Mouse (Mus musculus) spleen, adult 2 months (tissue): ENCODE data around the gene Tenm2. TPM values are rescaled to one million over a fixed set of nuclear protein-coding genes. Genes with fewer than 3 reads are reported as not detected.

ENCODE experiments used
- DNase-seq, 2 experiments: peaks; one replicate each; pipeline versions ENCODE4 v3.0.0 to v3.0.0-alpha.2; 2012 to 2021; ENCODE audit warnings: low spot score in 2 of 2, low read depth in 1 of 2
- H3K27ac ChIP-seq: fragments of 200-500 bp; 2 replicates; pipeline ENCODE4 v1.5.1; 2012; ENCODE audit warnings: low read length, inconsistent platforms; ENCODE audit not compliant: insufficient read depth
- H3K27me3 ChIP-seq: fragments of 200-500 bp; 2 replicates; pipeline ENCODE4 v1.6.1; 2012; ENCODE audit warnings: mild to moderate bottlenecking, moderate library complexity, low read length, inconsistent platforms; ENCODE audit not compliant: control insufficient read depth, insufficient read depth
- H3K36me3 ChIP-seq: fragments of 200-500 bp; 2 replicates; pipeline ENCODE4 v1.6.1; 2012; ENCODE audit warnings: mild to moderate bottlenecking, low read length, inconsistent platforms; ENCODE audit not compliant: control insufficient read depth, insufficient read depth
- H3K4me1 ChIP-seq: fragments of 200-500 bp; 2 replicates; pipeline ENCODE4 v1.6.1; 2011; ENCODE audit warnings: inconsistent platforms; ENCODE audit not compliant: control insufficient read depth, insufficient read depth, insufficient read length
- H3K4me3 ChIP-seq: fragments of 200-500 bp; 2 replicates; pipeline ENCODE4 v1.5.1; 2011; ENCODE audit warnings: mild to moderate bottlenecking, inconsistent platforms; ENCODE audit not compliant: insufficient read depth, insufficient read length; ENCODE audit errors: extremely low read depth
- CTCF ChIP-seq: fragments of 200-500 bp; IDR thresholded peaks from 2 replicates; pipeline ENCODE4 v1.5.1; 2011; ENCODE audit warnings: mild to moderate bottlenecking, inconsistent platforms; ENCODE audit not compliant: insufficient read depth, insufficient read length, insufficient replicate concordance; ENCODE audit errors: extremely low read depth
- POLR2A ChIP-seq: fragments of 200-500 bp; IDR thresholded peaks from 2 replicates; pipeline ENCODE4 v1.6.1; 2011; ENCODE audit warnings: low read depth, low read length, inconsistent platforms
- WGBS: fragments of 180-500 bp; shearing (Covaris S2); methylation state at CpG from one replicate; pipeline ENCODE4 v1.1.7; 2018; 5-methylcytosine and 5-hydroxymethylcytosine counted together
- polyA plus RNA-seq: library from polyadenylated mRNA; depleted of rRNA; stranded (reverse); fragments of >200 nt; gene quantifications from 2 replicates; pipeline ENCODE4 v1.2.3, GENCODE M21; 2012

Gene Tenm2
- polyA plus RNA-seq, 1 experiment: 0.06 TPM

DNA sequence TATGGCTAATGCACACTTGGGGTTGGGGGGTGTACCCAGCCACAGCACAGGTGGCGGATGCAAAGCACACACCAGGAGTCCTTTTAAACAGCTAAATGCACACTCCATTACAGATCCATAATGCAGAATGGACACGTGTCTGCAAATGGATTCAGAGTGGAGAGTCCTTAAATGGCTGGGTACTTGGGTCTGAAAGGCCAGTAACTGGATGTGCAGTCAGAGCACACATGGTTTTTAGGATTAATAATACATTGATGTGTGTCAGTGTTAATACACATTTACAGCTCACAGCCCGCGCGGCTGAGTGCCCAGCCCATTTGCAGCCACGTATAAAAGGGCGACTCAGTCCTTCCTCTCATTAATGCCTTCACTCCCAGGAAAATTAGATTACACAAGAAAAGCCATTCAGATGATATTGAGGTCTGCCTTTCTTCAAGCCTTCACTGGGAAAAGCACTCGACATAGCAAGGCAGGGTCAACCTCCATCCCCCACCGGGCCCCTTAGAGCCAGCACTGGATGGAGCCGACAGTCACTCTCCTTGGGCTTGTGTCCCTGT lies 1073.9 kb downstream of the Tenm2 start:
- Histone ChIP-seq H3K4me1 (no peaks in the 10 kb centered on the region), H3K27me3 (no peaks in the 10 kb centered on the region), H3K27ac (no peak overlapping the region), H3K36me3 (no peaks in the 10 kb centered on the region), H3K4me3 (no peak overlapping the region)
- 91% methylated on average over 10 of the region's 10 CpGs for WGBS
- no peak for TF ChIP-seq CTCF
- TF ChIP-seq POLR2A: no peak
- DNase-seq: no peak

DNA sequence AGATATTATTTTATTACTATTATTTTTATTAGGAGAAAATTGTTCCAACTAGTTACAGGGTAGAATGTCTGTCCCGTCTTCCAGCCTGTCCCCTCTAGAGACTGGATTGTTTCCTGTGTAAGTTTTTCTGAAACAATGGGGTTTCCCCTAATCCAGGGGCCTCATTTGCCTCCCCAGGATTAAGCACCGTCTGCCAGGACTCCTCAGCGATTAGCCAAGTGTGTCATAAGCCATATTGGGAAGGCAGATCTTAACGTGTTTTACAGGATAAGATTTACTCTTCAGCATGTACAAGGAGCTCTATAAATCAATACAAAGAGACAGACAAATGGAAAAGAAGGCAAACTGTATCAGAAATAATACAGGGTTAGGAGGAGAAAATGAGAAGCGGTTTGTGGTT lies 1082.3 kb downstream of the Tenm2 start:
- TF ChIP-seq POLR2A (no peak), CTCF (no peak)
- 44% methylated on average over 5 of the region's 5 CpGs for whole genome bisulfite sequencing
- Histone ChIP-seq H3K27me3 (no peaks in the 10 kb centered on the region), H3K27ac (no peak overlapping the region), H3K4me1 (no peaks in the 10 kb centered on the region), H3K4me3 (no peak overlapping the region), H3K36me3 (no peaks in the 10 kb centered on the region)
- no peak for DNase-seq

DNA sequence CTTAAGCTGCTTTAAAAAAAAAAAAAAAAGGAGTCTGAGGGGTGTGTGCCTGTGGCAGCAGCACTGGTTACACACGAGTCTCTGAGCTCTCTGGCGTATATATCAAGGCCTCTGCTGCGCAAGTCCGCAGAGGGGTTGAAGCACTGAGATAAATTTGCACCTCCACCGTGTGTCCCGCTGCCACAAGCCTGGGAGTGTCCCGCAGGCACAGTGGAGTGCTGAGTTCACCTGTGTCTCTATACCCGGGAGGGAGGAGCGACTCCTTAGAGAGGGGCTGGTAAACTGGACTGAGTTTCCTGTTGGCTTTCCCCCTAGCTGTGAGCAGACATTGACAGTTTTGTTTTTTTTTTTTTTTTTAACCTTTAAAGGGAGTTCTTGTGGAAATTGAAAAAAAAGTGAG lies 1082.8 kb downstream of the Tenm2 start:
- no peaks in the 10 kb centered on the region for H3K4me1 ChIP-seq
- WGBS: 21% methylated on average over 9 of the region's 9 CpGs
- no peak for DNase-seq
- no peaks in the 10 kb centered on the region for H3K27me3 ChIP-seq
- H3K4me3 ChIP-seq: no peak overlapping the region
- no peaks in the 10 kb centered on the region for H3K36me3 ChIP-seq
- no peak overlapping the region for H3K27ac ChIP-seq
- TF ChIP-seq CTCF (no peak), POLR2A (no peak)

DNA sequence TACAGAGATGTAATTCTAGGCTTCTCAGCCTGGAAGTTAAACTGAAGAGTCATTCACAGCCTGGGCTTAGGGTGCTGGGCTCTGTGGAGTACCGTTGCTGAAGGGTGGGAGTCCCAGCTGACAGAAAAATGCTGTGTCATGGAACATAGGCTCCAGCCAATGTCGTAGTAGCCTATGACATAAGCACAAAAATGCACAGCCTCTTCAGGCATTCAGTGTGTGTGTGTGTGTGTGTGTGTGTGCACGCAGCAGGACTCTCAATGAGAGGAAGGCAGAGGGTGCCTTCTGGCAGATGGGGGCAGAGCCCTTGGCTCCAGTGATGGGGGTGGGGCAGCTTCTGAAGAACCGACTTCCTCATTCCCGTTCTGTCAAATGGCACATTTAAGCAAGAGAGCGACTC lies 1083.5 kb downstream of the Tenm2 start:
- H3K36me3 ChIP-seq: no peaks in the 10 kb centered on the region
- WGBS: 3% methylated on average over 6 of the region's 6 CpGs

DNA sequence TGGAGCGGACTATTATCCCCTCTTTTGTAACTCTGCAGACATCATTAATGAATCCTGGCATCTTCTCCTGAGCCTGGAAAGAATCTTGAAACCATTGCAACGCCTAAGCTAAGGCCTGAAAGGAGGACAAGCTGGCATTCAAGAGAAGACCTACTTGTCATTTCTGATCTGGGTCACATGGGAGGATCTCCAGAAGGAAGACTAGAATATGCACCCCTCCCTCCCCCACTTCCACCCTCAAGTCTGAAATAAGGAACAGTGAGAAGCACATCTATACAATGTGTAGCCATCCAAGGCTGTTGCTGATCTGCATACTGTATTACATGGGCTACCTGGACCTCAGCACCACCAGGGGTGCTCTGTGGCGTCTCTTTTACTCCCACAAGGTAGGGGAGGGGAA lies 1086.7 kb downstream of the Tenm2 start:
- DNase-seq: no peak
- H3K4me3 ChIP-seq: no peak overlapping the region
- H3K4me1 ChIP-seq: no peaks in the 10 kb centered on the region
- WGBS: 78% methylated on average over 3 of the region's 3 CpGs
- TF ChIP-seq POLR2A (no peak), CTCF (no peak)
- H3K36me3 ChIP-seq: no peaks in the 10 kb centered on the region
- H3K27ac ChIP-seq: no peak overlapping the region
- H3K27me3 ChIP-seq: no peaks in the 10 kb centered on the region

More for the DNA sequence above, 1083.5 kb downstream of the Tenm2 start:
- H3K27ac ChIP-seq: no peak overlapping the region
- H3K4me3 ChIP-seq: no peak overlapping the region
- TF ChIP-seq POLR2A (no peak), CTCF (no peak)
- H3K27me3 ChIP-seq: no peaks in the 10 kb centered on the region
- H3K4me1 ChIP-seq: no peaks in the 10 kb centered on the region
- DNase-seq: no peak

DNA sequence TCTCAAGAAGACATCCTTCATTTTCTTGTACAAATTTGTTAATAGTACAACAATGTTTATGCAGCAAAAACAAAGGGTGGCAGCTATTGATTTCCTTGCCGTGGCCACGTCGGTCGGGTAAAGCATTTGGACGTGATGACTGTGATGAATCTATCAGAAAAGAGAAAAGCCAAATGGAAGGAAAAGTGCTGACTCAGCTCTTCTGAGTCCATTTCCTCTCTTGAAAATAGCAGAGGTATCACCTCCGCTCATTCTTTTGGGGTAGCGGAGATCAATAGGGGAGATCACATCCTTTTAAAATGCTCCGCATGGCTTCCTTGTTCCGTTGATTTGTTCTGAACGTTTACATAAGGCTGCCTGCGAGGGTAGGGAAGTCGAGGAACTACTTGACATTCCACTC lies 1090.7 kb downstream of the Tenm2 start:
- WGBS: 73% methylated on average over 12 of the region's 12 CpGs
- TF ChIP-seq POLR2A (no peak), CTCF (no peak)
- no peak overlapping the region for H3K27ac ChIP-seq
- H3K36me3 ChIP-seq: no peaks in the 10 kb centered on the region
- no peaks in the 10 kb centered on the region for H3K4me1 ChIP-seq
- no peak overlapping the region for H3K4me3 ChIP-seq
- DNase-seq: no peak
- H3K27me3 ChIP-seq: no peaks in the 10 kb centered on the region

DNA sequence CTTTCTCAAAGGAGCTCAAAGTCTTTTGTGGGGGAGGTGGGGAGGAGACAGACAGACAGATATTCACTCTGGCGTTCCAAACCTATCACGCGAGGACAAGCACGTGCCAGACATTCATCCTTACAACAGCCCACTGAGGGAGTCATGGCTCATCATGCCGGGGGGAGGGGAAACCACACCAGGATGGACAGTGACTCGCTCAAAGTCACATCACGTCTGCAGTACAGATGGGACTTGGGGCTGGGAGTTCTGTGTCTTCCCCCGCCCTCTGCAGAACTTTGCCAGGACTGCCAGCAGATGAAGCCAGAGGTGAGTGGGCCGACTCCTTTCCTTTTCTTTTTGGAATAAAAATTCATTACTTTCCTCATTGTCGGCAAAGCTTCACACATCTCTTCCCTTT lies 1095.4 kb downstream of the Tenm2 start:
- Histone ChIP-seq H3K27me3 (no peaks in the 10 kb centered on the region), H3K4me1 (no peaks in the 10 kb centered on the region), H3K27ac (no peak overlapping the region), H3K4me3 (no peak overlapping the region), H3K36me3 (no peaks in the 10 kb centered on the region)
- 91% methylated on average over 10 of the region's 10 CpGs for WGBS
- DNase-seq: no peak
- no peak for TF ChIP-seq CTCF
- TF ChIP-seq POLR2A: no peak
